12 mouse cellular contexts compared by ENCODE assay signal in genomic region chr16:35479301-35479700, GRCm38 (mm10).
DNase-seq lines count a peak whose midpoint lies in the region; ATAC-seq lines count a peak whose summit lies in the region.
"Had no signal": no experiment of that assay in that cellular context is flagged by ENCODE, and none has a peak within 500 bp of the region (broad histone marks: within the 10 kb centered on the region; RNA-seq: fewer than 3 reads in every experiment).

No protein-coding gene starts in this region.

- peak; percentile 50 to 51 for DNase-seq in cerebellum, postnatal 36 days
- DNase-seq in kidney, postnatal 25 days = peak; percentile 49 to 55
- DNase-seq in kidney, adult 8-10 months = no peak
- peak; percentile 54 for DNase-seq in right cerebral cortex, postnatal 4 days
- DNase-seq in right cerebral cortex, postnatal 36 days (ENCODE audit: low spot score in 2 of 2) = no peak
- no peak for DNase-seq in yolk sac, embryonic 10.5 days (ENCODE audit: low spot score)
- DNase-seq: embryo, embryonic 11 days; gastrocnemius, postnatal 14 days; right cerebral cortex, postnatal 14 days had no signal

- ATAC-seq in cerebellum, adult (ENCODE audit: insufficient number of reproducible peaks, low FRiP score, low TSS enrichment) = no peak
- ATAC-seq: CD4-positive, CD25-positive, alpha-beta regulatory T cell, adult 4 months; Patski had no signal

Comparison
In these comparisons a context has a peak if more than half of its experiments do, and no peak if none do; other contexts are left out.
1. DNase-seq: peak in cerebellum, postnatal 36 days (2 of 2), kidney, postnatal 25 days (2 of 2) and right cerebral cortex, postnatal 4 days (single experiment); none in kidney, adult 8-10 months (0 of 2), right cerebral cortex, postnatal 36 days (0 of 2) and yolk sac, embryonic 10.5 days (single experiment).